Mouse (Mus musculus) liver, postnatal 0 days (tissue): Measurements from ENCODE around the gene Ric8a.

Experiments
- CTCF ChIP-seq: sonication (generic); IDR thresholded peaks from 2 replicates; pipeline ENCODE4 v1.5.1; 2016; ENCODE audit warnings: antibody characterized with exemption, low read depth
- EP300 ChIP-seq: IDR thresholded peaks from 2 replicates; pipeline ENCODE4 v1.6.1; 2016; ENCODE audit warnings: antibody characterized with exemption, low read depth, mild to moderate bottlenecking

GRCm38 (mm10) chr7:140894611-140895010 is 37.9 kb downstream of the Ric8a start:
- no peak for TF ChIP-seq CTCF
- TF ChIP-seq EP300: no peak
